In genomic region chr19:57366626-57367025, GRCm38 (mm10) we compare ENCODE assay signal across 15 mouse cellular contexts. TPM values are rescaled to one million over a fixed set of nuclear protein-coding genes. Genes with fewer than 3 reads are reported as not detected.
A peak's percentile ranks its signal among the peaks of the same experiment; 100 is the strongest.
DNase-seq lines count a peak whose midpoint lies in the region; ATAC-seq and TF ChIP-seq lines count a peak whose summit lies in the region.
"Had no signal": no experiment of that assay in that cellular context is flagged by ENCODE, and none has a peak within 500 bp of the region (broad histone marks: within the 10 kb centered on the region; RNA-seq: fewer than 3 reads in every experiment).

No protein-coding gene starts in this region.

- H3K9me3 ChIP-seq in heart, embryonic 10.5 days = no peaks in the 10 kb centered on the region
- H3K9me3 ChIP-seq in kidney, embryonic 15.5 days (replicated peaks) = no peaks in the 10 kb centered on the region
- H3K9me3 ChIP-seq in stomach, embryonic 14.5 days (ENCODE audit: control insufficient read depth, low read depth, low read length) = no peaks in the 10 kb centered on the region
- H3K9me3 ChIP-seq in stomach, postnatal 0 days (ENCODE audit: control insufficient read depth, low read length) = no peaks in the 10 kb centered on the region
- H3K9me3 ChIP-seq: hindbrain, embryonic 12.5 days; midbrain, embryonic 10.5 days had no signal

- peaks cover 64% of the 10 kb centered on the region for H3K4me1 ChIP-seq in heart, embryonic 10.5 days
- H3K4me1 ChIP-seq in kidney, embryonic 15.5 days = peaks cover 60% of the 10 kb centered on the region
- peaks cover 43% of the 10 kb centered on the region for H3K4me1 ChIP-seq in stomach, embryonic 14.5 days (ENCODE audit: control insufficient read depth, insufficient read depth, low read length)
- peaks cover 23% of the 10 kb centered on the region for H3K4me1 ChIP-seq in stomach, postnatal 0 days (replicated peaks; ENCODE audit: control insufficient read depth, insufficient read depth)

- no peak for ATAC-seq in kidney, embryonic 15.5 days (replicated peaks; ENCODE audit: low FRiP score)
- no peak for ATAC-seq in stomach, embryonic 14.5 days (ENCODE audit: insufficient number of reproducible peaks, insufficient read depth, low FRiP score, low read depth)
- ATAC-seq in stomach, postnatal 0 days (ENCODE audit: low FRiP score, low TSS enrichment) = no peak
- ATAC-seq in monocyte, adult 5-6 weeks (replicated peaks; ENCODE audit: insufficient number of reproducible peaks, low FRiP score, low TSS enrichment, poor library complexity, severe bottlenecking) = no peak
- ATAC-seq: forebrain, postnatal 0 days had no signal

- DNase-seq in heart, embryonic 10.5 days (ENCODE audit: low spot score) = no peak
- DNase-seq in heart, postnatal 14 days = no peak
- DNase-seq in kidney, postnatal 14 days = no peak
- no peak for DNase-seq in stomach, postnatal 0 days (ENCODE audit: low spot score)
- no peak for DNase-seq in adrenal gland, postnatal 10 days
- DNase-seq: cerebellum, adult 18-20 months; forebrain, postnatal 0 days; gastrocnemius, postnatal 14 days; thymus, adult 2 months had no signal

- peak overlapping the region; percentile 80; the same call in 1 of the 2 replicates for H3K27ac ChIP-seq in heart, embryonic 10.5 days
- peak overlapping the region; percentile 71; the same call in 1 of the 2 replicates for H3K27ac ChIP-seq in kidney, embryonic 15.5 days
- peak overlapping the region; percentile 33; the same call in 1 of the 2 replicates for H3K27ac ChIP-seq in stomach, embryonic 14.5 days (ENCODE audit: low read length)
- no peak overlapping the region for H3K27ac ChIP-seq in stomach, postnatal 0 days (replicated peaks)

- no peak for TF ChIP-seq CTCF in stomach, postnatal 0 days (IDR thresholded peaks at IDR 0.05; ENCODE audit: low read depth)

- intact Hi-C loops in heart, postnatal 14 days (cut with DNase I) = no loop called here

- no peak overlapping the region for H3K4me2 ChIP-seq in kidney, embryonic 15.5 days
- no peak overlapping the region for H3K4me2 ChIP-seq in stomach, embryonic 14.5 days (replicated peaks; ENCODE audit: low read depth, low read length)
- H3K4me2 ChIP-seq in stomach, postnatal 0 days (replicated peaks; ENCODE audit: low read depth) = no peak overlapping the region
- H3K4me2 ChIP-seq: hindbrain, embryonic 12.5 days had no signal

- WGBS in heart, embryonic 10.5 days = 71% methylated on average over 5 of the region's 5 CpGs
- WGBS in kidney, embryonic 15.5 days = 55% methylated on average over 5 of the region's 5 CpGs
- 61% methylated on average over 5 of the region's 5 CpGs for WGBS in stomach, embryonic 14.5 days
- 57% methylated on average over 5 of the region's 5 CpGs for WGBS in stomach, postnatal 0 days

- TF ChIP-seq EP300 in stomach, postnatal 0 days (optimal IDR thresholded peaks at IDR 0.05) = no peak

- H3K27me3 ChIP-seq in heart, embryonic 10.5 days (ENCODE audit: insufficient read depth, poor library complexity, severe bottlenecking) = no peaks in the 10 kb centered on the region
- H3K27me3 ChIP-seq in kidney, embryonic 15.5 days = no peaks in the 10 kb centered on the region
- H3K27me3 ChIP-seq in stomach, embryonic 14.5 days (ENCODE audit: control insufficient read depth, insufficient read depth, low read length) = no peaks in the 10 kb centered on the region
- H3K27me3 ChIP-seq in stomach, postnatal 0 days (ENCODE audit: control insufficient read depth, insufficient read depth, low read length) = no peaks in the 10 kb centered on the region
- H3K27me3 ChIP-seq: hindbrain, embryonic 12.5 days had no signal

- H3K4me3 ChIP-seq in heart, embryonic 10.5 days = no peak overlapping the region
- H3K4me3 ChIP-seq in kidney, embryonic 15.5 days (replicated peaks) = no peak overlapping the region
- H3K4me3 ChIP-seq in stomach, embryonic 14.5 days (ENCODE audit: low read depth, low read length) = no peak overlapping the region
- H3K4me3 ChIP-seq in stomach, postnatal 0 days (ENCODE audit: low read depth, low read length) = no peak overlapping the region
- H3K4me3 ChIP-seq: hindbrain, embryonic 12.5 days; midbrain, embryonic 10.5 days had no signal

- H3K9ac ChIP-seq in kidney, embryonic 15.5 days = no peak overlapping the region
- H3K9ac ChIP-seq in stomach, embryonic 14.5 days (replicated peaks; ENCODE audit: low read depth, low read length) = no peak overlapping the region
- H3K9ac ChIP-seq in stomach, postnatal 0 days (ENCODE audit: low read length) = no peak overlapping the region
- H3K9ac ChIP-seq: forebrain, postnatal 0 days; hindbrain, embryonic 12.5 days had no signal

- peaks cover 33% of the 10 kb centered on the region for H3K36me3 ChIP-seq in heart, embryonic 10.5 days
- peaks cover 34% of the 10 kb centered on the region for H3K36me3 ChIP-seq in kidney, embryonic 15.5 days
- peaks cover 20% of the 10 kb centered on the region for H3K36me3 ChIP-seq in stomach, embryonic 14.5 days (ENCODE audit: control insufficient read depth, insufficient read depth, low read length)
- peaks cover 2% of the 10 kb centered on the region; the same call in 1 of the 2 replicates for H3K36me3 ChIP-seq in stomach, postnatal 0 days (ENCODE audit: control insufficient read depth, insufficient read depth, low read length)

RNA-seq across cellular contexts. Expression of gene Fam160b1, which starts 6.1 kb away (rescaled TPM):
- 11.2 and 11.8 TPM in 2 replicates for polyA plus RNA-seq in heart, embryonic 10.5 days (2016; fragmentation: Nextera tagmentation; extraction: Ambion mirVana)
- 10 to 100 TPM; 14.8 to 14.9 TPM for total RNA-seq in heart, postnatal 14 days (2021)
- 12.6 and 14.1 TPM in 2 replicates for polyA plus RNA-seq in kidney, embryonic 15.5 days (2015; fragmentation: Nextera tagmentation; extraction: Ambion mirVana)
- polyA plus RNA-seq in stomach, embryonic 14.5 days (2014; fragmentation: Nextera tagmentation; extraction: Ambion mirVana) = 16.6 and 20.4 TPM in 2 replicates
- 7.6 and 8.3 TPM in 2 replicates for polyA plus RNA-seq in stomach, postnatal 0 days (2015; fragmentation: Nextera tagmentation; extraction: Ambion mirVana)
- 17.0 to 27.0 TPM (median 17.3 TPM) in 3 replicates for total RNA-seq in monocyte, adult 5-6 weeks (2017)
- 10 to 100 TPM; 20.4 to 23.5 TPM for total RNA-seq in adrenal gland, postnatal 10 days (2021)

RNA-seq across cellular contexts. Expression of gene Ablim1, which starts 51.9 kb away (rescaled TPM):
- polyA plus RNA-seq in heart, embryonic 10.5 days (2016; fragmentation: Nextera tagmentation; extraction: Ambion mirVana) = 41.9 and 60.6 TPM in 2 replicates
- 100 to 1,000 TPM; 489 to 510 TPM for total RNA-seq in heart, postnatal 14 days (2021)
- 35.2 and 35.8 TPM in 2 replicates for polyA plus RNA-seq in kidney, embryonic 15.5 days (2015; fragmentation: Nextera tagmentation; extraction: Ambion mirVana)
- polyA plus RNA-seq in stomach, embryonic 14.5 days (2014; fragmentation: Nextera tagmentation; extraction: Ambion mirVana) = 36.9 and 43.7 TPM in 2 replicates
- polyA plus RNA-seq in stomach, postnatal 0 days (2015; fragmentation: Nextera tagmentation; extraction: Ambion mirVana) = 61.8 and 62.0 TPM in 2 replicates
- total RNA-seq in monocyte, adult 5-6 weeks (2017) = 62.1 to 195 TPM (median 62.9 TPM) in 3 replicates
- total RNA-seq in adrenal gland, postnatal 10 days (2021) = 10 to 100 TPM; 83.6 to 94.5 TPM
- total RNA-seq: MEL had no signal
